ENCODE assay signal across 13 mouse cellular contexts in genomic region chr4:115963751-115964150, GRCm38 (mm10). TPM values are rescaled to one million over a fixed set of nuclear protein-coding genes. Genes with fewer than 3 reads are reported as not detected.
DNase-seq lines count a peak whose midpoint lies in the region; ATAC-seq and TF ChIP-seq lines count a peak whose summit lies in the region.
"Had no signal": no experiment of that assay in that cellular context is flagged by ENCODE, and none has a peak within 500 bp of the region (broad histone marks: within the 10 kb centered on the region; RNA-seq: fewer than 3 reads in every experiment).

No protein-coding gene starts in this region.

- peaks cover 23% of the 10 kb centered on the region for H3K4me1 ChIP-seq in heart, embryonic 10.5 days
- H3K4me1 ChIP-seq in kidney, embryonic 15.5 days, result peaks cover 20% of the 10 kb centered on the region
- H3K4me1 ChIP-seq in kidney, adult 2 months (ENCODE audit: control insufficient read depth, insufficient read depth, low read length), result peaks cover 2% of the 10 kb centered on the region; the same call in 1 of the 2 replicates
- peaks cover 18% of the 10 kb centered on the region for H3K4me1 ChIP-seq in hindbrain, embryonic 15.5 days (replicated peaks)
- peaks cover 37% of the 10 kb centered on the region for H3K4me1 ChIP-seq in neural tube, embryonic 13.5 days (replicated peaks)

- peak overlapping the region; percentile 88; the same call in 1 of the 2 replicates for H3K4me2 ChIP-seq in kidney, embryonic 15.5 days
- peak overlapping the region; percentile 96; the same call in 1 of the 2 replicates for H3K4me2 ChIP-seq in hindbrain, embryonic 15.5 days
- H3K4me2 ChIP-seq in neural tube, embryonic 13.5 days, result peak overlapping the region; percentile 90

- peaks cover 100% of the 10 kb centered on the region for H3K27me3 ChIP-seq in heart, embryonic 10.5 days (ENCODE audit: insufficient read depth, poor library complexity, severe bottlenecking)
- H3K27me3 ChIP-seq in kidney, embryonic 15.5 days, result peaks cover 95% of the 10 kb centered on the region
- peaks cover 7% of the 10 kb centered on the region for H3K27me3 ChIP-seq in kidney, adult 2 months (replicated peaks; ENCODE audit: control insufficient read depth, insufficient read depth, low read length)
- peaks cover 74% of the 10 kb centered on the region for H3K27me3 ChIP-seq in hindbrain, embryonic 15.5 days
- peaks cover 97% of the 10 kb centered on the region for H3K27me3 ChIP-seq in neural tube, embryonic 13.5 days

- peak overlapping the region; percentile 75; the same call in 1 of the 2 replicates for H3K4me3 ChIP-seq in heart, embryonic 10.5 days
- H3K4me3 ChIP-seq in kidney, embryonic 15.5 days (replicated peaks), result no peak overlapping the region
- no peak overlapping the region for H3K4me3 ChIP-seq in kidney, adult 2 months (ENCODE audit: insufficient read depth, low read depth, low read length)
- H3K4me3 ChIP-seq in hindbrain, embryonic 15.5 days, result peak overlapping the region; percentile 58; the same call in 1 of the 2 replicates
- H3K4me3 ChIP-seq in neural tube, embryonic 13.5 days, result no peak overlapping the region

- no peaks in the 10 kb centered on the region for H3K9me3 ChIP-seq in heart, embryonic 10.5 days
- no peaks in the 10 kb centered on the region for H3K9me3 ChIP-seq in kidney, embryonic 15.5 days (replicated peaks)
- no peaks in the 10 kb centered on the region for H3K9me3 ChIP-seq in hindbrain, embryonic 15.5 days
- H3K9me3 ChIP-seq in neural tube, embryonic 13.5 days, result no peaks in the 10 kb centered on the region

- no peak for TF ChIP-seq CTCF in kidney, adult 2 months (conservative IDR thresholded peaks at IDR 0.05; ENCODE audit: insufficient read depth, insufficient read length, low read depth, low read length)

- 9% methylated on average over 6 of the region's 6 CpGs for WGBS in heart, embryonic 10.5 days
- WGBS in kidney, embryonic 15.5 days, result 19% methylated on average over 6 of the region's 6 CpGs
- 43% methylated on average over 6 of the region's 6 CpGs for WGBS in kidney, adult 2 months
- 5% methylated on average over 6 of the region's 6 CpGs for WGBS in hindbrain, embryonic 15.5 days
- WGBS in neural tube, embryonic 13.5 days, result 8% methylated on average over 6 of the region's 6 CpGs

- no peak for DNase-seq in heart, embryonic 10.5 days (ENCODE audit: low spot score)
- DNase-seq in heart, postnatal 4 days, result no peak
- no peak for DNase-seq in kidney, adult 2 months
- no peak for DNase-seq in frontal cortex, postnatal 14 days (ENCODE audit: low spot score in 2 of 2)
- DNase-seq: cerebellum, adult 9-10 months; thymus, adult 18-20 months had no signal

- no peaks in the 10 kb centered on the region for H3K36me3 ChIP-seq in heart, embryonic 10.5 days
- H3K36me3 ChIP-seq in kidney, embryonic 15.5 days, result no peaks in the 10 kb centered on the region
- H3K36me3 ChIP-seq in kidney, adult 2 months (ENCODE audit: control insufficient read depth, insufficient read depth, low read length), result no peaks in the 10 kb centered on the region
- H3K36me3 ChIP-seq in hindbrain, embryonic 15.5 days, result no peaks in the 10 kb centered on the region
- no peaks in the 10 kb centered on the region for H3K36me3 ChIP-seq in neural tube, embryonic 13.5 days

- ATAC-seq in kidney, embryonic 15.5 days (replicated peaks; ENCODE audit: low FRiP score), result no peak
- no peak for ATAC-seq in hindbrain, embryonic 15.5 days (ENCODE audit: low FRiP score, low read depth)
- no peak for ATAC-seq in neural tube, embryonic 13.5 days (ENCODE audit: low read depth)
- no peak for ATAC-seq in erythroid progenitor cell, adult 5-6 weeks (replicated peaks; ENCODE audit: low FRiP score, poor library complexity, severe bottlenecking)

- TF ChIP-seq POLR2A in kidney, adult 2 months (IDR thresholded peaks at IDR 0.05; ENCODE audit: low read depth, low read length), result no peak

- no peak overlapping the region for H3K9ac ChIP-seq in kidney, embryonic 15.5 days
- H3K9ac ChIP-seq in hindbrain, embryonic 15.5 days, result no peak overlapping the region
- no peak overlapping the region for H3K9ac ChIP-seq in neural tube, embryonic 13.5 days

- H3K27ac ChIP-seq in heart, embryonic 10.5 days, result no peak overlapping the region
- no peak overlapping the region for H3K27ac ChIP-seq in kidney, embryonic 15.5 days
- no peak overlapping the region for H3K27ac ChIP-seq in kidney, adult 2 months (ENCODE audit: insufficient read depth, low read depth, low read length)
- no peak overlapping the region for H3K27ac ChIP-seq in hindbrain, embryonic 15.5 days (replicated peaks)
- no peak overlapping the region for H3K27ac ChIP-seq in neural tube, embryonic 13.5 days (replicated peaks)

RNA-seq across cellular contexts. Expression of gene Dmbx1, which starts 24.0 kb away (rescaled TPM):
- not detected in 2 replicates for polyA plus RNA-seq in heart, embryonic 10.5 days (2016; fragmentation: Nextera tagmentation; extraction: Ambion mirVana)
- total RNA-seq in heart, postnatal 4 days (2021), result not detected
- polyA plus RNA-seq in kidney, embryonic 15.5 days (2015; fragmentation: Nextera tagmentation; extraction: Ambion mirVana), result not detected in 2 replicates
- polyA plus RNA-seq in kidney, adult 2 months (2012; rRNA removed), result not detected in 2 replicates
- 8.3 and 8.6 TPM in 2 replicates for polyA plus RNA-seq in hindbrain, embryonic 15.5 days (2015; fragmentation: Nextera tagmentation; extraction: Ambion mirVana)
- polyA plus RNA-seq in neural tube, embryonic 13.5 days (2015; fragmentation: Nextera tagmentation; extraction: Ambion mirVana), result 1.6 and 2.0 TPM in 2 replicates
- total RNA-seq in erythroid progenitor cell, adult 5-6 weeks (2015; ENCODE audit: low replicate concordance), result not detected in 2 replicates
- total RNA-seq in erythroid progenitor cell, adult 5-6 weeks (2017; ENCODE audit: low replicate concordance), result not detected in 2 replicates
- total RNA-seq: left cerebral cortex, adult 18-20 months had no signal
- polyA plus RNA-seq: gonadal fat pad, adult 2 months; inflammation-experienced regulatory T-cells, adult 6 months had no signal

RNA-seq across cellular contexts. Expression of gene Faah, which starts 54.0 kb away (rescaled TPM):
- polyA plus RNA-seq in heart, embryonic 10.5 days (2016; fragmentation: Nextera tagmentation; extraction: Ambion mirVana), result 1.3 and 1.7 TPM in 2 replicates
- 1 to 10 TPM; 1.3 to 1.6 TPM for total RNA-seq in heart, postnatal 4 days (2021)
- polyA plus RNA-seq in kidney, embryonic 15.5 days (2015; fragmentation: Nextera tagmentation; extraction: Ambion mirVana), result 8.9 and 10.5 TPM in 2 replicates
- 34.7 and 38.6 TPM in 2 replicates for polyA plus RNA-seq in kidney, adult 2 months (2012; rRNA removed)
- 22.7 and 25.9 TPM in 2 replicates for polyA plus RNA-seq in hindbrain, embryonic 15.5 days (2015; fragmentation: Nextera tagmentation; extraction: Ambion mirVana)
- polyA plus RNA-seq in neural tube, embryonic 13.5 days (2015; fragmentation: Nextera tagmentation; extraction: Ambion mirVana), result 10.7 and 10.8 TPM in 2 replicates
- total RNA-seq in erythroid progenitor cell, adult 5-6 weeks (2015; ENCODE audit: low replicate concordance), result 0.84 TPM in 1 of 2 replicates, not detected in the other
- total RNA-seq in erythroid progenitor cell, adult 5-6 weeks (2017; ENCODE audit: low replicate concordance), result 0.64 TPM in 1 of 2 replicates, not detected in the other

Comparison
In these comparisons a context has a peak if more than half of its experiments do, and no peak if none do; other contexts are left out.
1. H3K4me3 ChIP-seq: peak in heart, embryonic 10.5 days (single experiment) and hindbrain, embryonic 15.5 days (single experiment); none in kidney, embryonic 15.5 days (single experiment), kidney, adult 2 months (single experiment) and neural tube, embryonic 13.5 days (single experiment).
2. Peak in every context shown above with its lines, with median percentiles within 50 percentile points of each other: H3K4me2 ChIP-seq.